Mouse (Mus musculus) frontal cortex, adult 2 months (tissue): Measurements from ENCODE around the gene Olfr608. TPM values are rescaled to one million over a fixed set of nuclear protein-coding genes. Genes with fewer than 3 reads are reported as not detected.
"Not testable (repeated sequence)": the region's sequence is repeated elsewhere in the genome, so short reads cannot be mapped to it uniquely, and the experiment has no call there.

Source experiments
- DNase-seq, 2 experiments: peaks; one replicate each; pipeline ENCODE4 v3.0.0; 2022; ENCODE audit warnings: low spot score in 1 of 2; ENCODE audit errors: extremely low spot score in 1 of 2
- polyA plus RNA-seq: library from polyadenylated mRNA; depleted of rRNA; stranded (reverse); fragments of >200 nt; gene quantifications from 2 replicates; pipeline ENCODE4 v1.2.3, GENCODE M21; 2012; rRNA removed

The Olfr608 gene
- polyA plus RNA-seq, result not detected in 2 replicates

- no peak for DNase-seq
Observed at GRCm38 (mm10) chr7:103469577-103469976, at the start of gene Olfr608. Gene Olfr608 (plus strand): TSS chr7:103469877.

- no peak for DNase-seq
Observed at GRCm38 (mm10) chr7:103445339-103445738, 24.3 kb upstream of the Olfr608 start, which contains the start of gene Olfr605. Gene Olfr605 (minus strand): TSS chr7:103445439.

- no peak for DNase-seq
Observed at GRCm38 (mm10) chr7:103448746-103449145, 20.9 kb upstream of the Olfr608 start, which contains the start of gene Olfr606. Gene Olfr606 (plus strand): TSS chr7:103449046.

- no peak for DNase-seq
Observed at GRCm38 (mm10) chr7:103460590-103460989, 9.1 kb upstream of the Olfr608 start.

GRCm38 (mm10) chr7:103477106-103477505 is 7.4 kb downstream of the Olfr608 start:
- not testable (repeated sequence) for DNase-seq

- no peak for DNase-seq
Observed at GRCm38 (mm10) chr7:103497962-103498361, 28.3 kb downstream of the Olfr608 start, which contains the start of gene Olfr609. Gene Olfr609 (minus strand): TSS chr7:103498062.

GRCm38 (mm10) chr7:103512022-103512421 is 42.3 kb downstream of the Olfr608 start, which contains the start of gene Olfr610:
Gene Olfr610 (minus strand): TSS chr7:103512122.
- no peak for DNase-seq

GRCm38 (mm10) chr7:103520746-103521145 is 51.1 kb downstream of the Olfr608 start, which contains the start of gene Olfr611:
Gene Olfr611 (minus strand): TSS chr7:103520846.
- not testable (repeated sequence) for DNase-seq

Other genes with a start within 250 kb of the Olfr608 start
- gene Usp17ld, start 217.4 kb upstream of the Olfr608 start, polyA plus RNA-seq, result not detected in 2 replicates
- 0.23 TPM in 1 of 2 replicates, not detected in the other for gene Olfr596, start 164.2 kb upstream of the Olfr608 start, polyA plus RNA-seq
- gene Olfr597, start 153.6 kb upstream of the Olfr608 start, polyA plus RNA-seq, result 0.19 TPM in 1 of 2 replicates, not detected in the other
- 0.06 TPM in 1 of 2 replicates, not detected in the other for gene Olfr598, start 146.3 kb upstream of the Olfr608 start, polyA plus RNA-seq
- not detected in 2 replicates for gene Olfr599, start 134.0 kb upstream of the Olfr608 start, polyA plus RNA-seq
- gene Olfr600, start 120.2 kb upstream of the Olfr608 start, polyA plus RNA-seq, result not detected in 2 replicates
- gene Olfr601, start 107.2 kb upstream of the Olfr608 start, polyA plus RNA-seq, result not detected in 2 replicates
- gene Olfr603, start 83.7 kb upstream of the Olfr608 start, polyA plus RNA-seq, result not detected in 2 replicates
- gene Usp17lc, start 54.8 kb upstream of the Olfr608 start, polyA plus RNA-seq, result not detected in 2 replicates
- gene Olfr605, start 24.4 kb upstream of the Olfr608 start, polyA plus RNA-seq, result not detected in 2 replicates
- gene Olfr606, start 20.8 kb upstream of the Olfr608 start, polyA plus RNA-seq, result not detected in 2 replicates
- not detected in 2 replicates for gene Olfr607, start 5.7 kb upstream of the Olfr608 start, polyA plus RNA-seq
- not detected in 2 replicates for gene Olfr609, start 28.2 kb downstream of the Olfr608 start, polyA plus RNA-seq
- not detected in 2 replicates for gene Olfr610, start 42.2 kb downstream of the Olfr608 start, polyA plus RNA-seq
- not detected in 2 replicates for gene Olfr611, start 51.0 kb downstream of the Olfr608 start, polyA plus RNA-seq
- gene Olfr612, start 72.8 kb downstream of the Olfr608 start, polyA plus RNA-seq, result not detected in 2 replicates
- gene Olfr613, start 78.2 kb downstream of the Olfr608 start, polyA plus RNA-seq, result not detected in 2 replicates
- not detected in 2 replicates for gene Olfr615, start 86.2 kb downstream of the Olfr608 start, polyA plus RNA-seq
- not detected in 2 replicates for gene Olfr616, start 99.3 kb downstream of the Olfr608 start, polyA plus RNA-seq
- not detected in 2 replicates for gene Olfr617, start 103.2 kb downstream of the Olfr608 start, polyA plus RNA-seq
- gene Olfr618, start 120.2 kb downstream of the Olfr608 start, polyA plus RNA-seq, result not detected in 2 replicates
- gene Olfr619, start 130.7 kb downstream of the Olfr608 start, polyA plus RNA-seq, result not detected in 2 replicates
- not detected in 2 replicates for gene Olfr620, start 142.7 kb downstream of the Olfr608 start, polyA plus RNA-seq
- not detected in 2 replicates for gene Olfr622, start 172.8 kb downstream of the Olfr608 start, polyA plus RNA-seq
- gene Olfr623, start 193.8 kb downstream of the Olfr608 start, polyA plus RNA-seq, result not detected in 2 replicates
- 0.02 TPM in 1 of 2 replicates, not detected in the other for gene Olfr624, start 201.3 kb downstream of the Olfr608 start, polyA plus RNA-seq
- gene Olfr625-ps1, start 212.8 kb downstream of the Olfr608 start, polyA plus RNA-seq, result not detected in 2 replicates
- gene Olfr243, start 244.8 kb downstream of the Olfr608 start, polyA plus RNA-seq, result not detected in 2 replicates